Mouse (Mus musculus) ES-E14 (cell line): ENCODE data around the gene Hs6st3. TPM values are rescaled to one million over a fixed set of nuclear protein-coding genes. Genes with fewer than 3 reads are reported as not detected.
"Not testable (repeated sequence)": the region's sequence is repeated elsewhere in the genome, so short reads cannot be mapped to it uniquely, and the experiment has no call there.

Experiments used
- DNase-seq: peaks from one replicate; pipeline ENCODE4 v3.0.0-alpha.2; 2013; ENCODE audit warnings: low read depth, low spot score
- H3K27ac ChIP-seq: 2 replicates; pipeline ENCODE4 v1.5.1; 2012; ENCODE audit warnings: low read depth, mild to moderate bottlenecking, low read length, moderate library complexity, mixed read lengths; ENCODE audit not compliant: poor library complexity, insufficient read depth, severe bottlenecking
- H3K36me3 ChIP-seq: 2 replicates; pipeline ENCODE4 v1.6.1; 2012; ENCODE audit warnings: mild to moderate bottlenecking, low read length, moderate library complexity, mixed read lengths; ENCODE audit not compliant: control insufficient read depth, poor library complexity, insufficient read depth, severe bottlenecking
- H3K4me1 ChIP-seq, 2 experiments: fragments of 150-350 bp in 1 of 2; sonication (generic) in 1 of 2; 2 replicates each; pipeline ENCODE4 v1.6.1; 2012; ENCODE audit warnings: low read length in 2 of 2, mild to moderate bottlenecking in 1 of 2, mixed read lengths in 1 of 2; ENCODE audit not compliant: control insufficient read depth in 2 of 2, insufficient read depth in 2 of 2, poor library complexity in 1 of 2
- H3K4me3 ChIP-seq, 2 experiments: fragments of 150-350 bp in 1 of 2; sonication (generic) in 1 of 2; 2 replicates each; pipeline ENCODE4 v1.5.1; 2012; ENCODE audit warnings: low read length in 2 of 2, low read depth in 1 of 2, mild to moderate bottlenecking in 1 of 2, mixed read lengths in 1 of 2; ENCODE audit not compliant: insufficient read depth in 1 of 2, poor library complexity in 1 of 2, severe bottlenecking in 1 of 2
- H3K9ac ChIP-seq: 2 replicates; pipeline ENCODE4 v1.6.1; 2012; ENCODE audit warnings: low read depth, mild to moderate bottlenecking, low read length, mixed read lengths; ENCODE audit not compliant: poor library complexity, insufficient read depth, severe bottlenecking
- H3K9me3 ChIP-seq: fragments of 150-350 bp; sonication (generic); 2 replicates; pipeline ENCODE4 v1.6.1; 2012; ENCODE audit warnings: low read depth, mild to moderate bottlenecking, low read length; ENCODE audit not compliant: control insufficient read depth, insufficient read depth
- CHD2 ChIP-seq: IDR thresholded peaks from 2 replicates; pipeline ENCODE4 v1.6.1; 2014; ENCODE audit warnings: mild to moderate bottlenecking, low read depth, low read length, inconsistent platforms
- HCFC1 ChIP-seq: IDR thresholded peaks from 2 replicates; pipeline ENCODE4 v1.6.1; 2012; ENCODE audit warnings: low read length, inconsistent platforms, borderline replicate concordance; ENCODE audit not compliant: insufficient read depth
- MAFK ChIP-seq: IDR thresholded peaks from 2 replicates; pipeline ENCODE4 v1.6.1; 2014; ENCODE audit warnings: mild to moderate bottlenecking, low read depth, low read length, inconsistent platforms; ENCODE audit not compliant: insufficient read depth
- ZC3H11A ChIP-seq: IDR thresholded peaks from 2 replicates; pipeline ENCODE4 v1.6.1; 2012; ENCODE audit warnings: low read depth, mild to moderate bottlenecking, inconsistent platforms, low read length, borderline replicate concordance
- ZNF384 ChIP-seq: IDR thresholded peaks from 2 replicates; pipeline ENCODE4 v1.6.1; 2012; ENCODE audit warnings: low read depth, low read length, inconsistent platforms
- in situ Hi-C, 2 experiments: fragments of 600-800 bp; cut with MboI; formaldehyde crosslinking; loops; one replicate each; pipeline ENCODE4 v1.15.1; 2025; ENCODE audit warnings: low sequenced_read_pairs in 2 of 2, inconsistent platforms in 1 of 2; ENCODE audit not compliant: unreplicated experiment in 2 of 2
- total RNA-seq: library from RNA; depleted of rRNA; stranded (reverse); fragments of 300-350 nt; gene quantifications from 2 replicates; pipeline ENCODE4 v1.2.3, GENCODE M21; 2012

Hs6st3 gene
- total RNA-seq, 1 experiment, result 0.62 TPM

DNA sequence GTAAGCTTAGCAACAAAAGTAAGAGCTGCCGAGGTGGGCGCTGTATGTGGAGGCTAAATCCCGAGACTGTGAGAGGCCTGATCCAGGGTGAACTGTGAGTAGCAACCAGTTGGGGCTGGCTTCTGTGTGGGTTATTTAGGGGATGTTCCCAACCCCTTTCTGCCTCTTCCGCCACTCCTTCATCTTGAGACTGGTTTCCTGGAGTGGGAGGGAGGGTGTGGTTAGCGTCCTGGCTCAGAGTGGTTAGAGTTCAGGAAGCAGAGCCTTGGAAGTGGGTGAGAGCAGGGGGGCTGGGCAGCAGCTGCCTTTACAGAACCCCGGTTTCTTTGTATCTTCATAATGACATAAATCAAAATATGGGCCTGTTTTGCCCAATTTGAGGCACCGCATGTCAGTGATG, 134.9 kb downstream of the Hs6st3 start:
- H3K4me1 ChIP-seq, result no peaks in the 10 kb centered on the region
- no peak overlapping the region for H3K4me3 ChIP-seq
- TF ChIP-seq MAFK (no peak), CHD2 (no peak), ZNF384 (no peak), HCFC1 (no peak), ZC3H11A (no peak)
- in situ Hi-C loops, result no loop called here
- no peaks in the 10 kb centered on the region for H3K36me3 ChIP-seq
- no peak overlapping the region for H3K27ac ChIP-seq
- no peak for DNase-seq
- no peaks in the 10 kb centered on the region for H3K9me3 ChIP-seq
- H3K9ac ChIP-seq, result no peak overlapping the region

DNA sequence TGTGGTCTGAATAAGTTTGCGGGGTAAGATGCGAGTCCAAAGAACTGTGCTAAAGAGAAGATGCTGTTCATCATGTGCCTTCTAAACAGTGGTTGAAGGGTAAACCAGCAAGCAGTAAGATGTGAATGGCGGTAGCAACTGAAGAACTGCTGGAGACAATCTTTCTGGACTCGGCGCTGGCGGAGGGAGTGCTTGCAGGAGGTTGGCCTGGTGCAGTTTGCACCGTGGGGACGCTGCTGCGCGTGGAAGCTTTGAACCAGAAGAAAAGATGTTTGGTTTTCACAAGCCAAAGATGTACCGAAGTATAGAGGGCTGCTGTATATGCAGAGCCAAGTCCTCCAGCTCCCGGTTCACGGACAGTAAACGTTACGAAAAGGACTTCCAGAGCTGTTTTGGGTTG, 140.0 kb downstream of the Hs6st3 start:
- H3K4me3 ChIP-seq, H3K9ac ChIP-seq, in situ Hi-C loops, H3K36me3 ChIP-seq, H3K9me3 ChIP-seq, H3K27ac ChIP-seq, DNase-seq, H3K4me1 ChIP-seq: not testable (repeated sequence)

DNA sequence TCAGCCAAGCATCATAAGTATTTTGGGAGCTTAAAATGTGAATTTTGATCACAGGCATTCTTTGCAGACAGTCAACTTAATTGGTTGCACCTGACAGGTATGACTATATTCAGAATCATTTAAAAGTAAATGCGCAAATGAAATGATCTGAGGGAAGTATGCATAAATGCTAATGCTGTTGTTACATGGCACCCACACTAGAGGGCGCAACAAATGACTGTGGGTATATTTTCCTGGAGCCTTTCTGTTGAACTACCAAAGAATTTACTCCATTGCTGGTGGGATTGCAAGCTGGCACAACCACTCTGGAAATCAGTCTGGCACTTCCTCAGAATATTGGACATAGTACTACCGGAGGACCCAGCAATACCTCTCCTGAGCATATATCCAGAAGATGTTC, 145.8 kb downstream of the Hs6st3 start:
- peak; percentile 15 for DNase-seq
- in situ Hi-C loops, result no loop called here

DNA sequence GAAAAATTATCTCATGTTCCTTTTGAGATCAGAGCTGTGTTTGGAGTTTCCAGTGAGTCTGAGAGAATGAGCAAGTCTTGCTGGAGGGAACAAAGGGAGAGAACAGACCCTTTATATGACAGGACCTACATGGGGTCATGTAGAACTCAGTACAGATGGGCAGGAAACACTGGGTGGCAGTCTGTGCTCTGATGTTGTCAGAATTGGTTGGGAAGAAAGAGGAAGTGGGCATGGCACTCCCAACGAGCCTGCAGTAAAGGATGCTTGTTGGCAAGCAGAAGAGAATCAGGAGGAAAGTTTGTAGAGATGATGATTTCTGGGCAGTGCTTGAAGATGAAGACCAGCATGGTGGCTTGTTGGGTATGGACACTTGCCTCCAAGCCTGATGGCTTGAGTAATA, 151.5 kb downstream of the Hs6st3 start:
- H3K4me1 ChIP-seq, result no peaks in the 10 kb centered on the region
- no peaks in the 10 kb centered on the region for H3K36me3 ChIP-seq
- in situ Hi-C loops, result no loop called here
- TF ChIP-seq MAFK (no peak), ZNF384 (no peak), CHD2 (no peak), HCFC1 (no peak), ZC3H11A (no peak)
- no peak for DNase-seq
- no peak overlapping the region for H3K4me3 ChIP-seq
- H3K27ac ChIP-seq, result no peak overlapping the region
- H3K9ac ChIP-seq, result no peak overlapping the region
- no peaks in the 10 kb centered on the region for H3K9me3 ChIP-seq

More for the DNA sequence above, 145.8 kb downstream of the Hs6st3 start:
- no peaks in the 10 kb centered on the region for H3K36me3 ChIP-seq
- no peak overlapping the region for H3K4me3 ChIP-seq
- TF ChIP-seq MAFK (no peak), ZNF384 (no peak), CHD2 (no peak), ZC3H11A (no peak), HCFC1 (no peak)
- no peaks in the 10 kb centered on the region for H3K4me1 ChIP-seq
- no peaks in the 10 kb centered on the region for H3K9me3 ChIP-seq
- no peak overlapping the region for H3K9ac ChIP-seq
- H3K27ac ChIP-seq, result no peak overlapping the region

DNA sequence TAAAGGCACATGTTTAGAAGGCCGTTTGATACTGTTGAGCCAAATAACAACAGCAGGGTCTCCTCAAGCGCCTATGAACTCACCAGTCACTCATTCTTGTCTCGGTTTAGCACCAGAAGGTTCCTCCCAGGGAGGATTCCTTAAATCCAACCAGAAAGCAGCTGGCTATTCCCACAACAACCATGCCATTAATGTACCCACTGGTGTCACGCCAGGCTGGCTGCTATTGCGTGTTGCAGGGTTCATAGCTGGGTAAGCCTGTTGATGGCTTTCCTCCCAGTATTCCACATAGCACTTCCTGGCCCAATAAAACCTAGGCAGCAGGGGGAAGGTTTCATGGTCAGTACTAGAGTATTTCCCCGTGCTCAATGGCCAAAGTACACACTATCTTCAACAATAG, 155.9 kb downstream of the Hs6st3 start:
- Histone ChIP-seq H3K4me1 (no peaks in the 10 kb centered on the region), H3K27ac (no peak overlapping the region), H3K4me3 (no peak overlapping the region), H3K9ac (no peak overlapping the region), H3K36me3 (no peaks in the 10 kb centered on the region), H3K9me3 (no peaks in the 10 kb centered on the region)
- in situ Hi-C loops, result no loop called here
- TF ChIP-seq ZC3H11A, result no peak
- no peak for TF ChIP-seq ZNF384
- no peak for TF ChIP-seq CHD2
- no peak for TF ChIP-seq MAFK
- no peak for TF ChIP-seq HCFC1
- no peak for DNase-seq
